ENCODE assay signal across 10 mouse cellular contexts in the genomic region with DNA sequence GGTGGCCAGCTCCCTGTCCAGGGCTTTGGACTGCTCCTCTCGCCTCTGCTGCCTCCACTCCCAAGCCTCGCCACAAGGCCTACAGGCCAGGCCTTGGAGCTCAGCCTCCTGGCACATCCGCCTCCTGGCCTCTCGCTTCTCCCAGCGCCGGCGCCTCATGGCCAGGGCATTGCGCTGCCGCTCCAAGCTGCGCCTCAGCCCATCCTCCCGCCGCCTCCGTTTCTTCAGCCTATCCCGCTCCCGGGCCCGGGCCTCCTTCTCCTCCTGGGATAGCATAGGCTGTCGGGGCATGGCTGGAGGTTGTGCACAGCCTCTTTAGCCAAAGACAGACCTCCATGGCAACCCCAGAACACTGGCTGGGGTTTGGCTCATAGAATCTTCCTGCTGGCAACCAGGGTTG. TPM values are rescaled to one million over a fixed set of nuclear protein-coding genes. Genes with fewer than 3 reads are reported as not detected.
DNase-seq lines count a peak whose midpoint lies in the region; ATAC-seq and TF ChIP-seq lines count a peak whose summit lies in the region.
"Had no signal": no experiment of that assay in that cellular context is flagged by ENCODE, and none has a peak within 500 bp of the region (broad histone marks: within the 10 kb centered on the region; RNA-seq: fewer than 3 reads in every experiment).

No protein-coding gene starts in this region.

- ATAC-seq in hindbrain, embryonic 14.5 days (ENCODE audit: low FRiP score): no peak
- no peak for ATAC-seq in CD4-positive, CD25-positive, alpha-beta regulatory T cell, adult 4 months
- ATAC-seq in lung, postnatal 0 days: no peak

- H3K27ac ChIP-seq in hindbrain, embryonic 14.5 days: peak overlapping the region; percentile 93; the same call in 1 of the 2 replicates
- no peak overlapping the region for H3K27ac ChIP-seq in lung, postnatal 0 days (ENCODE audit: low read length)
- H3K27ac ChIP-seq: heart, embryonic 13.5 days had no signal

- WGBS in hindbrain, embryonic 14.5 days: 80% methylated on average over 17 of the region's 17 CpGs
- 91% methylated on average over 17 of the region's 17 CpGs for WGBS in lung, postnatal 0 days

- peak overlapping the region; percentile 81; the same call in 1 of the 2 replicates for H3K4me2 ChIP-seq in hindbrain, embryonic 14.5 days (replicated peaks)
- no peak overlapping the region for H3K4me2 ChIP-seq in lung, postnatal 0 days (replicated peaks; ENCODE audit: low read depth, low read length)
- H3K4me2 ChIP-seq: heart, embryonic 13.5 days had no signal

- H3K4me3 ChIP-seq in hindbrain, embryonic 14.5 days (replicated peaks; ENCODE audit: low read length): no peak overlapping the region
- no peak overlapping the region for H3K4me3 ChIP-seq in lung, postnatal 0 days (ENCODE audit: low read depth, low read length)
- H3K4me3 ChIP-seq: heart, embryonic 13.5 days; megakaryocyte, embryonic 14.5 days had no signal

- no peak overlapping the region for H3K9ac ChIP-seq in hindbrain, embryonic 14.5 days
- H3K9ac ChIP-seq in lung, postnatal 0 days (replicated peaks; ENCODE audit: low read depth): no peak overlapping the region
- H3K9ac ChIP-seq: heart, embryonic 13.5 days had no signal

- no peaks in the 10 kb centered on the region for H3K27me3 ChIP-seq in hindbrain, embryonic 14.5 days (ENCODE audit: control insufficient read depth, insufficient read depth, low read length)
- H3K27me3 ChIP-seq in lung, postnatal 0 days (replicated peaks; ENCODE audit: insufficient read depth, low read length): no peaks in the 10 kb centered on the region
- H3K27me3 ChIP-seq: heart, embryonic 13.5 days; megakaryocyte, embryonic 14.5 days had no signal

- no peak for TF ChIP-seq CTCF in lung, postnatal 0 days (IDR thresholded peaks at IDR 0.05)

- H3K4me1 ChIP-seq in hindbrain, embryonic 14.5 days (replicated peaks; ENCODE audit: control insufficient read depth, insufficient read depth, low read length): peaks cover 20% of the 10 kb centered on the region
- H3K4me1 ChIP-seq in lung, postnatal 0 days (ENCODE audit: insufficient read depth, low read depth, low read length): peaks cover 20% of the 10 kb centered on the region

- DNase-seq in gastrocnemius, adult 18-20 months (ENCODE audit: low spot score): peak; percentile 42
- no peak for DNase-seq in gastrocnemius, postnatal 4 days (ENCODE audit: low spot score in 2 of 2)
- peak; percentile 69 for DNase-seq in adrenal gland, postnatal 10 days
- peak; percentile 70 to 78 for DNase-seq in cerebellum, postnatal 36 days
- no peak for DNase-seq in hindbrain, embryonic 14.5 days (ENCODE audit: low spot score)
- no peak for DNase-seq in lung, postnatal 0 days (ENCODE audit: low spot score)
- no peak for DNase-seq in kidney, adult 8-10 months

- peaks cover 40% of the 10 kb centered on the region for H3K36me3 ChIP-seq in hindbrain, embryonic 14.5 days (replicated peaks; ENCODE audit: control insufficient read depth, insufficient read depth)
- peaks cover 18% of the 10 kb centered on the region; the same call in 1 of the 2 replicates for H3K36me3 ChIP-seq in lung, postnatal 0 days (ENCODE audit: insufficient read depth, low read length)

- no peak for TF ChIP-seq EP300 in lung, postnatal 0 days (IDR thresholded peaks at IDR 0.05)

- H3K9me3 ChIP-seq in hindbrain, embryonic 14.5 days (ENCODE audit: control insufficient read depth, low read length): no peaks in the 10 kb centered on the region
- H3K9me3 ChIP-seq in lung, postnatal 0 days (ENCODE audit: low read length): no peaks in the 10 kb centered on the region
- H3K9me3 ChIP-seq: heart, embryonic 13.5 days; megakaryocyte, embryonic 14.5 days had no signal

RNA-seq across cellular contexts. Expression of a gene that starts 13.7 kb away (rescaled TPM):
- total RNA-seq in gastrocnemius, adult 18-20 months (2021): 100 to 1,000 TPM; 146 to 161 TPM
- total RNA-seq in gastrocnemius, postnatal 4 days (2021): 100 to 1,000 TPM; 214 TPM
- 100 to 1,000 TPM; 152 to 162 TPM for total RNA-seq in adrenal gland, postnatal 10 days (2021)
- polyA plus RNA-seq in hindbrain, embryonic 14.5 days (2014; fragmentation: Nextera tagmentation; extraction: Ambion mirVana): 59.5 and 70.7 TPM in 2 replicates
- polyA plus RNA-seq in CD4-positive, CD25-positive, alpha-beta regulatory T cell, adult 4 months (2017; shearing (Covaris generic)): 10 to 100 TPM; 10.1 to 13.1 TPM
- 39.3 and 49.3 TPM in 2 replicates for polyA plus RNA-seq in lung, postnatal 0 days (2015; fragmentation: Nextera tagmentation; extraction: Ambion mirVana)

RNA-seq across cellular contexts. Expression of a gene that starts 21.3 kb away (rescaled TPM):
- 1 to 10 TPM; 7.3 to 7.7 TPM for total RNA-seq in gastrocnemius, adult 18-20 months (2021)
- total RNA-seq in gastrocnemius, postnatal 4 days (2021): 10 to 100 TPM in 1 of 2 experiments, 1 to 10 TPM in 1; 9.8 to 11.5 TPM
- total RNA-seq in adrenal gland, postnatal 10 days (2021): 10 to 100 TPM; 11.9 to 15.0 TPM
- 9.4 and 10.2 TPM in 2 replicates for polyA plus RNA-seq in hindbrain, embryonic 14.5 days (2014; fragmentation: Nextera tagmentation; extraction: Ambion mirVana)
- 10 to 100 TPM; 12.0 to 16.5 TPM for polyA plus RNA-seq in CD4-positive, CD25-positive, alpha-beta regulatory T cell, adult 4 months (2017; shearing (Covaris generic))
- polyA plus RNA-seq in lung, postnatal 0 days (2015; fragmentation: Nextera tagmentation; extraction: Ambion mirVana): 6.1 and 7.7 TPM in 2 replicates

RNA-seq across cellular contexts. Expression of a gene that starts 21.4 kb away (rescaled TPM):
- 1 to 10 TPM; 3.1 to 3.3 TPM for total RNA-seq in gastrocnemius, adult 18-20 months (2021)
- total RNA-seq in gastrocnemius, postnatal 4 days (2021): 1 to 10 TPM; 7.7 to 9.7 TPM
- 10 to 100 TPM in 1 of 2 experiments, 1 to 10 TPM in 1; 6.1 to 10.1 TPM for total RNA-seq in adrenal gland, postnatal 10 days (2021)
- polyA plus RNA-seq in hindbrain, embryonic 14.5 days (2014; fragmentation: Nextera tagmentation; extraction: Ambion mirVana): 10.1 and 12.6 TPM in 2 replicates
- polyA plus RNA-seq in CD4-positive, CD25-positive, alpha-beta regulatory T cell, adult 4 months (2017; shearing (Covaris generic)): 10 to 100 TPM; 16.8 to 18.6 TPM
- 3.2 and 3.4 TPM in 2 replicates for polyA plus RNA-seq in lung, postnatal 0 days (2015; fragmentation: Nextera tagmentation; extraction: Ambion mirVana)

Comparison
In these comparisons a context has a peak if more than half of its experiments do, and no peak if none do; other contexts are left out.
1. DNase-seq: peak in gastrocnemius, adult 18-20 months (single experiment), adrenal gland, postnatal 10 days (single experiment) and cerebellum, postnatal 36 days (2 of 2); none in gastrocnemius, postnatal 4 days (0 of 2), hindbrain, embryonic 14.5 days (single experiment), lung, postnatal 0 days (single experiment) and kidney, adult 8-10 months (0 of 2).